Mouse (Mus musculus): Measurements from ENCODE around the gene Cenpo. TPM values are rescaled to one million over a fixed set of nuclear protein-coding genes. Genes with fewer than 3 reads are reported as not detected.

The Cenpo gene
- total and polyA plus RNA-seq, 3 experiments, result 19.3 to 32.7 (median 25.4) TPM

GRCm38 (mm10) chr12:4198702-4199101 lies 35.4 kb downstream of the Cenpo start:
- no peaks in the 10 kb centered on the region for H3K36me3 ChIP-seq (replicated peaks in 1 of 2; ENCODE audit: control insufficient read depth in 1 of 2, insufficient read depth in 1 of 2, low read length in 1 of 2)
- no peaks in the 10 kb centered on the region for H3K27me3 ChIP-seq (replicated peaks)
- DNase-seq (ENCODE audit: extremely low read depth), result peak; percentile 9
- no peak overlapping the region for H3K27ac ChIP-seq (ENCODE audit: insufficient read depth, low read depth)
- TF ChIP-seq TBP (conservative IDR thresholded peaks at IDR 0.05; ENCODE audit: low read depth, low read length) (no peak), ZMIZ1 (IDR thresholded peaks at IDR 0.05; ENCODE audit: low read depth, low read length) (no peak), CTCF (conservative IDR thresholded peaks at IDR 0.05 in 1 of 2, IDR thresholded peaks at IDR 0.05 in 1 of 2; ENCODE audit: low read depth in 2 of 2, low read length in 2 of 2) (no peak), E2F4 (IDR thresholded peaks at IDR 0.05; ENCODE audit: insufficient replicate concordance, low read depth, low read length) (no peak), ZC3H11A (IDR thresholded peaks at IDR 0.05; ENCODE audit: low read depth, low read length) (no peak), SIN3A (IDR thresholded peaks at IDR 0.05; ENCODE audit: low read length) (no peak), UBTF (IDR thresholded peaks at IDR 0.05; ENCODE audit: low read depth, low read length) (no peak), ZKSCAN1 (IDR thresholded peaks at IDR 0.05; ENCODE audit: borderline replicate concordance, low read depth, low read length) (no peak), PAX5 (IDR thresholded peaks at IDR 0.05; ENCODE audit: low read length) (no peak), RCOR1 (conservative IDR thresholded peaks at IDR 0.05; ENCODE audit: low read depth, low read length) (no peak), POLR2AphosphoS2 (IDR thresholded peaks at IDR 0.05; ENCODE audit: low read depth, low read length) (no peak), RAD21 (IDR thresholded peaks at IDR 0.05; ENCODE audit: low read depth, low read length) (no peak), MXI1 (IDR thresholded peaks at IDR 0.05; ENCODE audit: low read depth, low read length) (no peak), KAT2A (IDR thresholded peaks at IDR 0.05; ENCODE audit: insufficient replicate concordance, low read length) (no peak), JUN (IDR thresholded peaks at IDR 0.05; ENCODE audit: insufficient read depth, low read depth, low read length) (no peak), MEF2A (IDR thresholded peaks at IDR 0.05; ENCODE audit: borderline replicate concordance, low read depth, low read length) (no peak)
- no peaks in the 10 kb centered on the region; a peak in 2 of 4 replicates for H3K4me1 ChIP-seq (ENCODE audit: control insufficient read depth in 1 of 2, insufficient read depth in 2 of 2)
- H3K4me3 ChIP-seq (replicated peaks in 1 of 3; ENCODE audit: low read depth in 2 of 3, low read length in 2 of 3, poor library complexity in 1 of 3), result no peak overlapping the region
- H3K79me2 ChIP-seq (replicated peaks; ENCODE audit: control insufficient read depth, extremely low read depth, insufficient read depth, poor library complexity, severe bottlenecking), result no peaks in the 10 kb centered on the region
- no peak overlapping the region for H3K9ac ChIP-seq (ENCODE audit: insufficient read depth, low read depth)
- no peaks in the 10 kb centered on the region for H3K9me3 ChIP-seq (replicated peaks; ENCODE audit: low read length)
- dilution Hi-C loops (cut with MboI; ENCODE audit: extremely low pct_ligation_motif_present, extremely low pct_unique_long_range_greater_than_20kb, low sequenced_read_pairs) (no loop called here), in situ Hi-C loops (cut with MboI; ENCODE audit: low pct_ligation_motif_present, low pct_unique_long_range_greater_than_20kb, low sequenced_read_pairs) (no loop called here)
- no peak overlapping the region for H3K4me2 ChIP-seq (ENCODE audit: insufficient read depth, low read depth, poor library complexity, severe bottlenecking)

- no peak overlapping the region for H3K4me3 ChIP-seq (replicated peaks in 1 of 3; ENCODE audit: low read depth in 2 of 3, low read length in 2 of 3, poor library complexity in 1 of 3)
- in situ Hi-C loops (cut with MboI; ENCODE audit: low pct_ligation_motif_present, low pct_unique_long_range_greater_than_20kb, low sequenced_read_pairs) (no loop called here), dilution Hi-C loops (cut with MboI; ENCODE audit: extremely low pct_ligation_motif_present, extremely low pct_unique_long_range_greater_than_20kb, low sequenced_read_pairs) (no loop called here)
- H3K9ac ChIP-seq (ENCODE audit: insufficient read depth, low read depth), result no peak overlapping the region
- no peak overlapping the region for H3K27ac ChIP-seq (ENCODE audit: insufficient read depth, low read depth)
- no peaks in the 10 kb centered on the region for H3K9me3 ChIP-seq (replicated peaks; ENCODE audit: low read length)
- H3K4me1 ChIP-seq (ENCODE audit: control insufficient read depth in 1 of 2, insufficient read depth in 2 of 2), result peaks cover 0 to 2% of the 10 kb centered on the region in 2 experiments; a peak in 2 of 4 replicates
- TF ChIP-seq ELF1 (IDR thresholded peaks at IDR 0.05; ENCODE audit: low read depth, low read length) (no peak), MEF2A (IDR thresholded peaks at IDR 0.05; ENCODE audit: borderline replicate concordance, low read depth, low read length) (no peak), TBP (conservative IDR thresholded peaks at IDR 0.05; ENCODE audit: low read depth, low read length) (no peak), ETS1 (conservative IDR thresholded peaks at IDR 0.05; ENCODE audit: low read depth, low read length) (no peak)
- no peak for DNase-seq (ENCODE audit: extremely low read depth)
- H3K4me2 ChIP-seq (ENCODE audit: insufficient read depth, low read depth, poor library complexity, severe bottlenecking), result no peak overlapping the region
- H3K79me2 ChIP-seq (replicated peaks; ENCODE audit: control insufficient read depth, extremely low read depth, insufficient read depth, poor library complexity, severe bottlenecking), result no peaks in the 10 kb centered on the region
- H3K36me3 ChIP-seq (replicated peaks in 1 of 2; ENCODE audit: control insufficient read depth in 1 of 2, insufficient read depth in 1 of 2, low read length in 1 of 2), result no peaks in the 10 kb centered on the region
- no peaks in the 10 kb centered on the region for H3K27me3 ChIP-seq (replicated peaks)
Observed at GRCm38 (mm10) chr12:4194643-4195042, 39.5 kb downstream of the Cenpo start.

Measured in CH12.LX (cell line).